Mouse (Mus musculus) limb, embryonic 14.5 days (tissue): Measurements from ENCODE around the gene Pax4. TPM values are rescaled to one million over a fixed set of nuclear protein-coding genes. Genes with fewer than 3 reads are reported as not detected.
A peak's percentile ranks its signal among the peaks of the same experiment; 100 is the strongest.

Source experiments
- ATAC-seq: fragments of 200-750 bp; cut with Nextera tagmentation; 2 replicates; pipeline ENCODE4 v1.8.0; 2017; ENCODE audit warnings: low read depth, moderate number of reproducible peaks, moderate TSS enrichment; ENCODE audit not compliant: low FRiP score
- DNase-seq: peaks from one replicate; pipeline ENCODE4 v3.0.0-alpha.2; 2015; ENCODE audit warnings: low spot score
- H3K27ac ChIP-seq: fragments of 300-500 bp; sonication (generic); replicated peaks from 2 replicates; pipeline ENCODE4 v1.5.1; 2014; ENCODE audit warnings: low read depth, mild to moderate bottlenecking, low read length, moderate library complexity, mixed read lengths
- H3K27me3 ChIP-seq: fragments of 300-500 bp; sonication (generic); 2 replicates; pipeline ENCODE4 v1.6.1; 2014; ENCODE audit warnings: low read length, mixed read lengths; ENCODE audit not compliant: control insufficient read depth, insufficient read depth
- H3K36me3 ChIP-seq: fragments of 300-500 bp; sonication (generic); 2 replicates; pipeline ENCODE4 v1.6.1; 2014; ENCODE audit warnings: mild to moderate bottlenecking, low read length, moderate library complexity, mixed read lengths; ENCODE audit not compliant: control insufficient read depth, insufficient read depth
- H3K4me1 ChIP-seq: fragments of 300-500 bp; sonication (generic); 2 replicates; pipeline ENCODE4 v1.6.1; 2014; ENCODE audit warnings: antibody characterized with exemption, low read length, mixed read lengths; ENCODE audit not compliant: control insufficient read depth, insufficient read depth
- H3K4me2 ChIP-seq: fragments of 300-500 bp; sonication (generic); replicated peaks from 2 replicates; pipeline ENCODE4 v1.6.1; 2014; ENCODE audit warnings: low read depth, mild to moderate bottlenecking, low read length, moderate library complexity; ENCODE audit not compliant: severe bottlenecking
- H3K4me3 ChIP-seq: fragments of 300-500 bp; sonication (generic); replicated peaks from 2 replicates; pipeline ENCODE4 v1.5.1; 2014; ENCODE audit warnings: low read length
- H3K9ac ChIP-seq: fragments of 300-500 bp; sonication (generic); 2 replicates; pipeline ENCODE4 v1.6.1; 2014; ENCODE audit warnings: mild to moderate bottlenecking, low read depth, low read length, moderate library complexity; ENCODE audit not compliant: severe bottlenecking
- H3K9me3 ChIP-seq: fragments of 300-500 bp; sonication (generic); 2 replicates; pipeline ENCODE4 v1.6.1; 2016; ENCODE audit warnings: low read length; ENCODE audit not compliant: control insufficient read depth
- POLR2A ChIP-seq: fragments of 200-500 bp; IDR thresholded peaks from 2 replicates; pipeline ENCODE4 v1.8.0; 2012; ENCODE audit warnings: inconsistent platforms, mild to moderate bottlenecking, moderate library complexity, borderline replicate concordance; ENCODE audit not compliant: insufficient read depth, insufficient read length; ENCODE audit errors: extremely low read depth
- WGBS: fragments of 180-500 bp; shearing (Covaris S2); extraction: QIAGEN DNeasy Blood & Tissue Kit; methylation state at CpG from one replicate; pipeline ENCODE4 v1.1.7; 2014; 5-methylcytosine and 5-hydroxymethylcytosine counted together
- polyA plus RNA-seq, 2 experiments: library from polyadenylated mRNA; depleted of rRNA in 1 of 2; stranded (reverse) in 1 of 2; unstranded in 1 of 2; fragments of >200 nt; fragmentation: Nextera tagmentation in 1 of 2; extraction: Ambion mirVana in 1 of 2; gene quantifications; 2 replicates each; pipeline versions ENCODE4 v1.2.1 to v1.2.3; 2012 to 2014

Gene Pax4
- polyA plus RNA-seq, 2 experiments: not detected

DNA sequence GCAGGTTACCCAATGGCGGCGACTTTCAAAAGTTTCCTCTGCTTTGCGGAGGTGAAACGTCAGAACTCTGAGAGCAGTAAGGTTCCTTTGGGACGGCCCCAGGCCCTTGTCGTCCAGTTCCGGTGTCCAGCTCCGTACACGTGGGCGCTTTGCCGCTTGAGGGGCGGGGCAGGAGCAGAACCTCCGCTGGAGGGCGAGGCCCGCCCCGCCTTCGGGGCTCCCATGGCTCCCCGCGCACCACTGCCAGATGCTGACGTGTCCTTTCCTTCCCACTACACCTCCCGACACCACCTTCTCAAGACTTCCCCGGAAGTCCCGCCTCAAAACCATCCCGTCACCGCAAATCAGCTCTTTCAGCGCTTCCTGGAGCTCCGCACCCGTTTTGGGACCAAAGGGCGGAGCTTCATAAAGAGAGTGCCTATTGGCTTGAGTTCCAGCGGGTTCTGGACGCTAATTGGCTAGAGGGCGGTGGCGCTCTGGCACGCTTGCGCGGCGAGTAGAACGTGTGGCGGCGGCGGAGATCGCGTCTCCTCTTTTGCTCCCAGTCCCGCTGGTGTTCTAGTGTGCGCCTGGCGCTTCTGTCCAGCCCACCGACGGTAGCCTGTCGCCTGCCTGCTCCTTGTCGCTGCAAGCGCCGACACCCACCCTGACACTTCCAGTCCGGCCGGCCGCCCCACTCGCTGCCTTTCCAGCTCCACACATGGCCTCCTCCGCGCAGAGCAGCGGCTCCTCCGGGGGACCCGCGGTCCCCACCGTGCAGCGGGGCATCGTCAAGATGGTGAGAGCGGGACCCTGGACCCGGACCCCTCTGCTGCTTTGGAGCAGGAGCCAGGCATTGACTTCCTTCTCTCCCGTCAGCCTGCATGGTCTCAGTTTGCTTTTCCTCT is 31.0 kb upstream of the Pax4 start:
- H3K4me1 ChIP-seq: peaks cover 31% of the 10 kb centered on the region
- peak overlapping the region; percentile 76 for H3K4me2 ChIP-seq
- TF ChIP-seq POLR2A: peak; percentile 71; the same call in 1 of the 2 replicates
- no peaks in the 10 kb centered on the region for H3K27me3 ChIP-seq
- H3K9me3 ChIP-seq: no peaks in the 10 kb centered on the region
- H3K9ac ChIP-seq: peak overlapping the region; percentile 76
- peaks cover 13% of the 10 kb centered on the region for H3K36me3 ChIP-seq
- DNase-seq: peak; percentile 99
- H3K4me3 ChIP-seq: peak overlapping the region; percentile 97
- H3K27ac ChIP-seq: peak overlapping the region; percentile 75
- peak; percentile 98 for ATAC-seq
- WGBS: under 1% methylated on average over 68 of the region's 68 CpGs

DNA sequence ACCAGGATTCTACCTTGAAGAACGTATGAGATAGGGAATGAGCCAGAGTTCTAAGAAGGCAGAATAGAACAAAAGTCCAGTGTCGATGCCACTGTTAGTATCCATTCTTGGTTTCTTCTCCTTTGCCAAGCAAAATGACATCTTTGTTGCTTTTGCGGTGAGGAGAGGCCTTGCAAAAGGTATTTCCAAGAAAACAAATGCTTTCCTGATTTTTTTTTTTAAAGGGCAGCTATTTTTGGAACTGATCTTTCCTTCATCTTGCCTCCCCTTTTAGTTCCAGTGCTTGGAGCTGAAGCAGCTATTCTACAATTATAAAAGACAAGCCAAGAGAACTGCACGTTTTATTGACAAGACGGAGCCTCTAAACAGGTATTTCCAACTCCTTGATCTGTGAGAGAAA is 25.7 kb upstream of the Pax4 start, which contains the start of gene Snd1:
TSS of gene Snd1 (plus strand) at position 301 of the 400 bp plus-strand sequence.
- Histone ChIP-seq H3K36me3 (no peaks in the 10 kb centered on the region), H3K4me3 (no peak within 1 kb of the TSS), H3K9ac (no peak within 1 kb of the TSS), H3K27ac (no peak within 1 kb of the TSS), H3K4me1 (peaks cover 6% of the 10 kb centered on the region; the same call in 1 of the 2 replicates), H3K9me3 (no peaks in the 10 kb centered on the region), H3K27me3 (no peaks in the 10 kb centered on the region), H3K4me2 (no peak within 1 kb of the TSS)
- TF ChIP-seq POLR2A: no peak
- DNase-seq (no peak), ATAC-seq (no peak)
- WGBS: 83% methylated on average over 5 of the region's 5 CpGs

DNA sequence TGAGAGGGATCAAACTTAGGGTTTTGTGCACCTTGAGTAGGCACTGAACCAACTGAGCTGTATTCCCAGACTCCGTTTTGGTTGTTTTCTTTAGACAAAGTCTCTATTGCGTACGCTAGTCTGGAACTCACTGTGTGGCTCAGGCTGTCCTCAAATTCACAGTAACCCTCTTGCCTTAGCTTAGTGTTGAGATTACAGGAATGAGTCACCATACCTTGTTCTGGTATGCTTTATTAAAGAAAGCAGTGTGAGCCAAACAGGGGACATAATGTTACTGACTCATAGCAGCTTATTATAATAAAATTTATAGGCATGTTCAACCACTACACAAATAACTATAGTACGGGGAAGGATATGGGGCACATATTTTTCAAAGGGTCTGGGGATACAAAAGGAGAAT is 25.1 kb upstream of the Pax4 start:
- no peak overlapping the region for H3K9ac ChIP-seq
- H3K4me2 ChIP-seq: no peak overlapping the region
- H3K27ac ChIP-seq: no peak overlapping the region
- no peak for DNase-seq
- H3K9me3 ChIP-seq: no peaks in the 10 kb centered on the region
- WGBS: 72% methylated on average over 4 of the region's 4 CpGs
- TF ChIP-seq POLR2A: no peak
- ATAC-seq: no peak
- no peaks in the 10 kb centered on the region for H3K27me3 ChIP-seq
- no peak overlapping the region for H3K4me3 ChIP-seq
- no peaks in the 10 kb centered on the region for H3K36me3 ChIP-seq
- peaks cover 3% of the 10 kb centered on the region; the same call in 1 of the 2 replicates for H3K4me1 ChIP-seq

DNA sequence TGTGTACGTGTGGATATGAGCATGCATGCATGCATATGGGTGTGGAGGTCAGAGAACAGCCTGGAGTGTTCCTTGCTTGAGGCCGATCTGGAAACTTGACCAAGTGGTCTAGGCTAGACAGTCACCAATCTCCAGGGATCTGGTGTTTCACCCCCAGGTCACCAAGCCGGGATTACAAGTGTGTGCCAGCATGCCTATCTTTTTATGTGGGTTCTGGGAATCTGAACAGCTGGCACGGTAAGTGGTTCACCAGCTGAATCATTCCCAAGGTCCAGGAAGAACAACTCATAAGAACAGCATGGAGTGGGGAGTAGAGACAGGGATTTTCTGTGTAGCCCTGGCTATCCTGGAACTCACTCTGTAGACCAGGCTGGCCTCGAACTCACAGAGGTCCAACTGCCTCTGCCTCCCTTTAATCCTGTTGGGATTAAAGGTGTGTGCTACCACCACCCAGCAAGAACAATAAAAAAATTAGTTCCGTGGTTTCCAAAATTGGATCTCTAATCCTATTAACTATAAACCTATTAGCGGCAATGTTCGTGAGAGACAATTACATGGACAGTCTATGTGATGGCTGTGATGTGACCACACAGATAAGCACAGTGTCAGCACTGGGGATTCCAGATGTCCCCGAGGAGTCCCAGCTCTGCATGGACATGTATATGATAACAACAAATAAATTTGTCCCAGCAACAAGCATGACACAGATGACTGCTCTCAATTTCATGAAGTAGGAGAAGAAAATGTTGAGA is 22.3 kb upstream of the Pax4 start:
- H3K4me2 ChIP-seq: no peak overlapping the region
- H3K9ac ChIP-seq: no peak overlapping the region
- TF ChIP-seq POLR2A: no peak
- no peak overlapping the region for H3K4me3 ChIP-seq
- no peaks in the 10 kb centered on the region for H3K27me3 ChIP-seq
- no peaks in the 10 kb centered on the region for H3K4me1 ChIP-seq
- no peaks in the 10 kb centered on the region for H3K36me3 ChIP-seq
- DNase-seq (no peak), ATAC-seq (no peak)
- H3K9me3 ChIP-seq: no peaks in the 10 kb centered on the region
- H3K27ac ChIP-seq: no peak overlapping the region
- WGBS: 88% methylated on average over 9 of the region's 9 CpGs

DNA sequence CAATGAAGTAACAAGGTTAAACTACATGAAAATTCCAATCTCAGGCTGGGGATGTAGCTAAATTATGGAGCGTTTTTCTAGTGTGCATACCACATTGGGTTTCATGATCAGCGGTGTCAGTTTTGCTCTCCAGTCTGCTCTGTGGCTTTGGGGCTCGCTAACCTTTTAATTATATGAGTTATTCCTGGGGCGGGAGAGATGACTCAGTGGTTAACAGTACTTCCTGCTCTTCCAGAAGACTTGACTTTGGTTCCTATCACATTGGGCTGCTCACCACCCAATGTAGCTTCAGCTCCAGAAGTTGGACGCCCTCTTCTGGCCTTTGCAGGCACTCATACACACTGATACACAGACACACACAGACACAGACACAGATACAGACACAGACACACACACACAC is 21.5 kb upstream of the Pax4 start:
- Histone ChIP-seq H3K4me1 (no peaks in the 10 kb centered on the region), H3K4me3 (no peak overlapping the region), H3K27me3 (no peaks in the 10 kb centered on the region), H3K36me3 (no peaks in the 10 kb centered on the region), H3K27ac (no peak overlapping the region), H3K4me2 (no peak overlapping the region), H3K9me3 (no peaks in the 10 kb centered on the region), H3K9ac (no peak overlapping the region)
- DNase-seq (no peak), ATAC-seq (no peak)
- 75% methylated on average over 5 of the region's 5 CpGs for WGBS
- TF ChIP-seq POLR2A: no peak
